In the genomic region with DNA sequence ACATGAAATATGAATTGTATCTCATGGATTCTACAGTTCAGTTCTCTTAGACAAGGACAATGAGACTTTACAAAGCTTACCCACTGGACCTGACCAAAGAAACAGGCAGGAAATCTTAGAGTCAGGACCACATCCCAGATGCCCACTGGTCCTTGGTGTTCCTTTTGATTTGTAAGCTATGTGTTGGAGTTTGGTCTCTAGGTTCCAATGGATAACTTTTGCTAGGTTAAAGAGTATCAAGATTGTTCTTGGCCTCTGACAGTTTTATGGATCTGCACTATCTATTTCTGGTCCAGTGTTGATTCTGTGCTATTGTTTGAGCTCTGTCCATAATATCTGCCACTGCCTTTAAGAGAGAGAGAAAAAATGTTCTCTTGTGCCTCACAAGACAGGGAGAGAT, we compare ENCODE assay signal across 11 mouse cellular contexts.
"Had no signal": no experiment of that assay in that cellular context is flagged by ENCODE, and none has a peak within 500 bp of the region (broad histone marks: within the 10 kb centered on the region; RNA-seq: fewer than 3 reads in every experiment).

No protein-coding gene starts in this region.

- H3K9ac ChIP-seq: heart, embryonic 13.5 days; heart, embryonic 15.5 days; hindbrain, embryonic 13.5 days; hindbrain, embryonic 15.5 days; limb, embryonic 13.5 days; limb, embryonic 15.5 days; liver, embryonic 12.5 days; liver, embryonic 14.5 days had no signal

- H3K4me2 ChIP-seq: heart, embryonic 11.5 days; heart, embryonic 13.5 days; heart, embryonic 15.5 days; hindbrain, embryonic 13.5 days; hindbrain, embryonic 15.5 days; limb, embryonic 13.5 days; limb, embryonic 15.5 days; liver, embryonic 12.5 days had no signal

- H3K9me3 ChIP-seq: heart, embryonic 13.5 days; heart, embryonic 15.5 days; hindbrain, embryonic 13.5 days; hindbrain, embryonic 15.5 days; limb, embryonic 13.5 days; limb, embryonic 15.5 days; liver, embryonic 12.5 days had no signal

- H3K27me3 ChIP-seq: heart, embryonic 13.5 days; heart, embryonic 15.5 days had no signal

- H3K36me3 ChIP-seq: heart, embryonic 13.5 days; heart, embryonic 15.5 days; hindbrain, embryonic 13.5 days; hindbrain, embryonic 15.5 days; limb, embryonic 13.5 days; limb, embryonic 15.5 days; liver, embryonic 12.5 days had no signal

- ATAC-seq: intestine, embryonic 16.5 days; liver, embryonic 12.5 days had no signal

- H3K27ac ChIP-seq: heart, embryonic 13.5 days; heart, embryonic 15.5 days; hindbrain, embryonic 13.5 days; hindbrain, embryonic 15.5 days; hindbrain, postnatal 0 days; limb, embryonic 13.5 days; limb, embryonic 15.5 days; liver, embryonic 12.5 days; liver, embryonic 14.5 days had no signal

- H3K4me3 ChIP-seq: heart, embryonic 13.5 days; heart, embryonic 15.5 days; hindbrain, embryonic 13.5 days; hindbrain, embryonic 15.5 days; limb, embryonic 13.5 days; limb, embryonic 15.5 days; liver, embryonic 12.5 days had no signal
